Mouse (Mus musculus): ENCODE results near the gene Tprgl. TPM values are rescaled to one million over a fixed set of nuclear protein-coding genes. Genes with fewer than 3 reads are reported as not detected.
A peak's percentile ranks its signal among the peaks of the same experiment; 100 is the strongest.

Tprgl gene
- polyA plus RNA-seq, 1 experiment from 2014 or later = 134 TPM

GRCm38 (mm10) chr4:154183566-154183965, 23.1 kb upstream of the Tprgl start:
- H3K4me2 ChIP-seq = no peak overlapping the region
- 81% methylated on average over 5 of the region's 5 CpGs for WGBS
- H3K9me3 ChIP-seq (replicated peaks) = no peaks in the 10 kb centered on the region
- ATAC-seq = no peak
- H3K9ac ChIP-seq = no peak overlapping the region
- H3K27ac ChIP-seq = no peak overlapping the region
- H3K27me3 ChIP-seq = no peaks in the 10 kb centered on the region
- no peaks in the 10 kb centered on the region for H3K36me3 ChIP-seq (ENCODE audit: poor library complexity, severe bottlenecking)
- no peaks in the 10 kb centered on the region for H3K4me1 ChIP-seq
- H3K4me3 ChIP-seq = no peak overlapping the region

GRCm38 (mm10) chr4:154181001-154181400, 20.5 kb upstream of the Tprgl start:
- Histone ChIP-seq H3K4me1 (no peaks in the 10 kb centered on the region), H3K27ac (no peak overlapping the region), H3K36me3 (ENCODE audit: poor library complexity, severe bottlenecking) (no peaks in the 10 kb centered on the region), H3K9ac (no peak overlapping the region), H3K4me2 (no peak overlapping the region), H3K9me3 (replicated peaks) (no peaks in the 10 kb centered on the region), H3K27me3 (no peaks in the 10 kb centered on the region), H3K4me3 (no peak overlapping the region)
- 93% methylated on average over 7 of the region's 7 CpGs for WGBS
- no peak for ATAC-seq

- Histone ChIP-seq H3K4me1 (peaks cover 5% of the 10 kb centered on the region; the same call in 1 of the 2 replicates), H3K9me3 (replicated peaks) (no peaks in the 10 kb centered on the region), H3K4me2 (no peak overlapping the region), H3K27me3 (peaks cover 9% of the 10 kb centered on the region), H3K4me3 (no peak overlapping the region), H3K9ac (no peak overlapping the region), H3K27ac (no peak overlapping the region), H3K36me3 (ENCODE audit: poor library complexity, severe bottlenecking) (no peaks in the 10 kb centered on the region)
- 72% methylated on average over 8 of the region's 8 CpGs for WGBS
- ATAC-seq = no peak
Observed at GRCm38 (mm10) chr4:154177257-154177656, 16.8 kb upstream of the Tprgl start.

GRCm38 (mm10) chr4:154171931-154172604, 11.6 kb upstream of the Tprgl start:
- peaks cover 26% of the 10 kb centered on the region for H3K4me1 ChIP-seq
- H3K27me3 ChIP-seq = peaks cover 47% of the 10 kb centered on the region
- no peaks in the 10 kb centered on the region for H3K36me3 ChIP-seq (ENCODE audit: poor library complexity, severe bottlenecking)
- H3K9me3 ChIP-seq (replicated peaks) = no peaks in the 10 kb centered on the region
- H3K4me2 ChIP-seq = peak overlapping the region; percentile 98
- ATAC-seq = no peak
- peak overlapping the region; percentile 57 for H3K4me3 ChIP-seq
- H3K27ac ChIP-seq = no peak overlapping the region
- 44% methylated on average over 13 of the region's 13 CpGs for WGBS
- peak overlapping the region; percentile 62; the same call in 1 of the 2 replicates for H3K9ac ChIP-seq

GRCm38 (mm10) chr4:154171151-154171930, 10.9 kb upstream of the Tprgl start:
- Histone ChIP-seq H3K36me3 (ENCODE audit: poor library complexity, severe bottlenecking) (no peaks in the 10 kb centered on the region), H3K4me1 (peaks cover 26% of the 10 kb centered on the region), H3K4me2 (peak overlapping the region; percentile 98), H3K4me3 (peak overlapping the region; percentile 57), H3K27ac (no peak overlapping the region), H3K27me3 (peaks cover 47% of the 10 kb centered on the region), H3K9me3 (replicated peaks) (no peaks in the 10 kb centered on the region), H3K9ac (peak overlapping the region; percentile 62)
- WGBS = 1% methylated on average over 37 of the region's 37 CpGs
- ATAC-seq = peak; percentile 39; the same call in 1 of the 2 replicates

GRCm38 (mm10) chr4:154170506-154171150, 10.2 kb upstream of the Tprgl start, which contains the start of gene Megf6:
Megf6 (plus strand) TSS chr4:154170730.
- H3K4me3 ChIP-seq = peak within 1 kb of the TSS; percentile 57
- H3K4me2 ChIP-seq = peak within 1 kb of the TSS; percentile 98
- peaks cover 47% of the 10 kb centered on the region for H3K27me3 ChIP-seq
- H3K9me3 ChIP-seq (replicated peaks) = no peaks in the 10 kb centered on the region
- WGBS = under 1% methylated on average over 44 of the region's 61 CpGs
- peak; percentile 83 for ATAC-seq
- H3K27ac ChIP-seq = no peak within 1 kb of the TSS
- no peaks in the 10 kb centered on the region for H3K36me3 ChIP-seq (ENCODE audit: poor library complexity, severe bottlenecking)
- H3K9ac ChIP-seq = peak within 1 kb of the TSS; percentile 62
- peaks cover 26% of the 10 kb centered on the region for H3K4me1 ChIP-seq

- peak; percentile 33; the same call in 1 of the 2 replicates for ATAC-seq
- Histone ChIP-seq H3K36me3 (ENCODE audit: poor library complexity, severe bottlenecking) (no peaks in the 10 kb centered on the region), H3K27ac (no peak overlapping the region), H3K4me2 (peak overlapping the region; percentile 98), H3K4me3 (peak overlapping the region; percentile 57), H3K9ac (peak overlapping the region; percentile 40; the same call in 1 of the 2 replicates), H3K4me1 (peaks cover 26% of the 10 kb centered on the region), H3K27me3 (peaks cover 47% of the 10 kb centered on the region), H3K9me3 (replicated peaks) (no peaks in the 10 kb centered on the region)
- 0% methylated on average over 15 of the region's 15 CpGs for WGBS
Observed at GRCm38 (mm10) chr4:154170021-154170420, 9.6 kb upstream of the Tprgl start.

- Histone ChIP-seq H3K4me1 (peaks cover 18% of the 10 kb centered on the region), H3K36me3 (ENCODE audit: poor library complexity, severe bottlenecking) (no peaks in the 10 kb centered on the region), H3K27me3 (peaks cover 37% of the 10 kb centered on the region), H3K27ac (no peak overlapping the region), H3K9me3 (replicated peaks) (no peaks in the 10 kb centered on the region), H3K4me2 (no peak overlapping the region), H3K9ac (no peak overlapping the region), H3K4me3 (no peak overlapping the region)
- 27% methylated on average over 5 of the region's 5 CpGs for WGBS
- no peak for ATAC-seq
Observed at GRCm38 (mm10) chr4:154167053-154167452, 6.6 kb upstream of the Tprgl start.

GRCm38 (mm10) chr4:154163296-154163695, 2.8 kb upstream of the Tprgl start:
- no peak for ATAC-seq
- no peak overlapping the region for H3K27ac ChIP-seq

GRCm38 (mm10) chr4:154159961-154160537, 417 bp downstream of the Tprgl start:
- peaks cover 40% of the 10 kb centered on the region for H3K36me3 ChIP-seq (ENCODE audit: poor library complexity, severe bottlenecking)
- 2% methylated on average over 41 of the region's 47 CpGs for WGBS
- H3K9ac ChIP-seq = peak overlapping the region; percentile 81
- H3K9me3 ChIP-seq (replicated peaks) = no peaks in the 10 kb centered on the region
- H3K4me2 ChIP-seq = peak overlapping the region; percentile 84
- H3K4me3 ChIP-seq = peak overlapping the region; percentile 88
- peaks cover 22% of the 10 kb centered on the region for H3K4me1 ChIP-seq
- ATAC-seq = peak; percentile 56
- H3K27ac ChIP-seq = peak overlapping the region; percentile 61
- no peaks in the 10 kb centered on the region for H3K27me3 ChIP-seq

More at GRCm38 (mm10) chr4:154163296-154163695, 2.8 kb upstream of the Tprgl start:
- peaks cover 22% of the 10 kb centered on the region for H3K4me1 ChIP-seq
- peaks cover 7% of the 10 kb centered on the region for H3K36me3 ChIP-seq (ENCODE audit: poor library complexity, severe bottlenecking)
- H3K4me3 ChIP-seq = no peak overlapping the region
- no peak overlapping the region for H3K4me2 ChIP-seq
- H3K9ac ChIP-seq = no peak overlapping the region
- H3K9me3 ChIP-seq (replicated peaks) = no peaks in the 10 kb centered on the region
- 13% methylated on average over 7 of the region's 7 CpGs for WGBS
- H3K27me3 ChIP-seq = peaks cover under 1% of the 10 kb centered on the region; the same call in 1 of the 2 replicates

- Histone ChIP-seq H3K4me3 (peak overlapping the region; percentile 88), H3K9me3 (replicated peaks) (no peaks in the 10 kb centered on the region), H3K27ac (no peak overlapping the region), H3K36me3 (ENCODE audit: poor library complexity, severe bottlenecking) (peaks cover 50% of the 10 kb centered on the region), H3K4me2 (peak overlapping the region; percentile 84), H3K9ac (no peak overlapping the region), H3K27me3 (no peaks in the 10 kb centered on the region), H3K4me1 (peaks cover 22% of the 10 kb centered on the region)
- WGBS = 12% methylated on average over 6 of the region's 6 CpGs
- peak; percentile 11; the same call in 1 of the 2 replicates for ATAC-seq
Observed at GRCm38 (mm10) chr4:154159002-154159401, 1.5 kb downstream of the Tprgl start.
